Mouse (Mus musculus): Measurements from ENCODE around the gene Ppp2r5a. TPM values are rescaled to one million over a fixed set of nuclear protein-coding genes. Genes with fewer than 3 reads are reported as not detected.
A peak's percentile ranks its signal among the peaks of the same experiment; 100 is the strongest.

The Ppp2r5a gene
- polyA plus RNA-seq, 1 experiment: 44.7 TPM

GRCm38 (mm10) chr1:191352786-191353488 is 50.1 kb downstream of the Ppp2r5a start:
- Histone ChIP-seq H3K4me1 (ENCODE audit: control insufficient read depth, insufficient read depth, low read length) (no peaks in the 10 kb centered on the region), H3K27ac (ENCODE audit: insufficient read depth, low read length) (no peak overlapping the region), H3K4me3 (replicated peaks; ENCODE audit: insufficient read depth, low read depth, low read length) (no peak overlapping the region), H3K27me3 (ENCODE audit: control insufficient read depth, insufficient read depth, low read length) (no peaks in the 10 kb centered on the region)
- DNase-seq: peak; percentile 30 to 41
- WGBS: 53% methylated on average over 14 of the region's 14 CpGs
- TF ChIP-seq CTCF (IDR thresholded peaks at IDR 0.05; ENCODE audit: borderline replicate concordance, insufficient read depth, low read depth, low read length): peak; percentile 34; the same call in 1 of the 2 replicates
- no peak for TF ChIP-seq POLR2A (IDR thresholded peaks at IDR 0.05; ENCODE audit: borderline replicate concordance, insufficient read depth, low read length)

- no peak for TF ChIP-seq CTCF (IDR thresholded peaks at IDR 0.05; ENCODE audit: borderline replicate concordance, insufficient read depth, low read depth, low read length)
- H3K4me1 ChIP-seq (ENCODE audit: control insufficient read depth, insufficient read depth, low read length): no peaks in the 10 kb centered on the region
- H3K4me3 ChIP-seq (replicated peaks; ENCODE audit: insufficient read depth, low read depth, low read length): no peak overlapping the region
- no peaks in the 10 kb centered on the region for H3K27me3 ChIP-seq (ENCODE audit: control insufficient read depth, insufficient read depth, low read length)
- WGBS: 68% methylated on average over 5 of the region's 5 CpGs
- no peak for DNase-seq
- H3K27ac ChIP-seq (ENCODE audit: insufficient read depth, low read length): no peak overlapping the region
These were observed 52.7 kb downstream of the Ppp2r5a start for GRCm38 (mm10) chr1:191350355-191350754.

GRCm38 (mm10) chr1:191349486-191350037 is 53.5 kb downstream of the Ppp2r5a start:
- 31% methylated on average over 23 of the region's 23 CpGs for WGBS
- TF ChIP-seq CTCF (IDR thresholded peaks at IDR 0.05; ENCODE audit: borderline replicate concordance, insufficient read depth, low read depth, low read length): no peak
- TF ChIP-seq POLR2A (IDR thresholded peaks at IDR 0.05; ENCODE audit: borderline replicate concordance, insufficient read depth, low read length): no peak
- Histone ChIP-seq H3K4me1 (ENCODE audit: control insufficient read depth, insufficient read depth, low read length) (no peaks in the 10 kb centered on the region), H3K4me3 (replicated peaks; ENCODE audit: insufficient read depth, low read depth, low read length) (no peak overlapping the region), H3K27me3 (ENCODE audit: control insufficient read depth, insufficient read depth, low read length) (no peaks in the 10 kb centered on the region), H3K27ac (ENCODE audit: insufficient read depth, low read length) (no peak overlapping the region)
- DNase-seq: peak in 1 of 2 experiments; percentile 21

GRCm38 (mm10) chr1:191348996-191349395 is 54.1 kb downstream of the Ppp2r5a start:
- TF ChIP-seq POLR2A (IDR thresholded peaks at IDR 0.05; ENCODE audit: borderline replicate concordance, insufficient read depth, low read length) (no peak), CTCF (IDR thresholded peaks at IDR 0.05; ENCODE audit: borderline replicate concordance, insufficient read depth, low read depth, low read length) (no peak)
- DNase-seq: no peak
- no peaks in the 10 kb centered on the region for H3K4me1 ChIP-seq (ENCODE audit: control insufficient read depth, insufficient read depth, low read length)
- no peaks in the 10 kb centered on the region for H3K27me3 ChIP-seq (ENCODE audit: control insufficient read depth, insufficient read depth, low read length)
- H3K27ac ChIP-seq (ENCODE audit: insufficient read depth, low read length): no peak overlapping the region
- no peak overlapping the region for H3K4me3 ChIP-seq (replicated peaks; ENCODE audit: insufficient read depth, low read depth, low read length)
- WGBS: 51% methylated on average over 5 of the region's 5 CpGs

- Histone ChIP-seq H3K4me1 (ENCODE audit: control insufficient read depth, insufficient read depth, low read length) (no peaks in the 10 kb centered on the region), H3K4me3 (replicated peaks; ENCODE audit: insufficient read depth, low read depth, low read length) (no peak overlapping the region), H3K27me3 (ENCODE audit: control insufficient read depth, insufficient read depth, low read length) (no peaks in the 10 kb centered on the region), H3K27ac (ENCODE audit: insufficient read depth, low read length) (no peak overlapping the region)
- no peak for DNase-seq
- no peak for TF ChIP-seq CTCF (IDR thresholded peaks at IDR 0.05; ENCODE audit: borderline replicate concordance, insufficient read depth, low read depth, low read length)
- no peak for TF ChIP-seq POLR2A (IDR thresholded peaks at IDR 0.05; ENCODE audit: borderline replicate concordance, insufficient read depth, low read length)
- 88% methylated on average over 2 of the region's 2 CpGs for WGBS
These were observed 54.5 kb downstream of the Ppp2r5a start for GRCm38 (mm10) chr1:191348592-191348991.

- H3K27ac ChIP-seq (ENCODE audit: insufficient read depth, low read length): no peak overlapping the region
- no peaks in the 10 kb centered on the region for H3K4me1 ChIP-seq (ENCODE audit: control insufficient read depth, insufficient read depth, low read length)
- H3K27me3 ChIP-seq (ENCODE audit: control insufficient read depth, insufficient read depth, low read length): no peaks in the 10 kb centered on the region
- no peak overlapping the region for H3K4me3 ChIP-seq (replicated peaks; ENCODE audit: insufficient read depth, low read depth, low read length)
- TF ChIP-seq POLR2A (IDR thresholded peaks at IDR 0.05; ENCODE audit: borderline replicate concordance, insufficient read depth, low read length) (no peak), CTCF (IDR thresholded peaks at IDR 0.05; ENCODE audit: borderline replicate concordance, insufficient read depth, low read depth, low read length) (no peak)
- DNase-seq: no peak
- whole genome bisulfite sequencing: 97% methylated on average over 8 of the region's 8 CpGs
These were observed 55.5 kb downstream of the Ppp2r5a start for GRCm38 (mm10) chr1:191347602-191348001.

GRCm38 (mm10) chr1:191340530-191340929 is 62.5 kb downstream of the Ppp2r5a start:
- WGBS: 83% methylated on average over 4 of the region's 4 CpGs
- no peak for DNase-seq
- Histone ChIP-seq H3K27me3 (ENCODE audit: control insufficient read depth, insufficient read depth, low read length) (no peaks in the 10 kb centered on the region), H3K4me1 (ENCODE audit: control insufficient read depth, insufficient read depth, low read length) (no peaks in the 10 kb centered on the region), H3K4me3 (replicated peaks; ENCODE audit: insufficient read depth, low read depth, low read length) (no peak overlapping the region), H3K27ac (ENCODE audit: insufficient read depth, low read length) (no peak overlapping the region)
- TF ChIP-seq CTCF (IDR thresholded peaks at IDR 0.05; ENCODE audit: borderline replicate concordance, insufficient read depth, low read depth, low read length): no peak
- TF ChIP-seq POLR2A (IDR thresholded peaks at IDR 0.05; ENCODE audit: borderline replicate concordance, insufficient read depth, low read length): no peak

- TF ChIP-seq POLR2A (IDR thresholded peaks at IDR 0.05; ENCODE audit: borderline replicate concordance, insufficient read depth, low read length): no peak
- no peak for TF ChIP-seq CTCF (IDR thresholded peaks at IDR 0.05; ENCODE audit: borderline replicate concordance, insufficient read depth, low read depth, low read length)
- H3K27me3 ChIP-seq (ENCODE audit: control insufficient read depth, insufficient read depth, low read length): no peaks in the 10 kb centered on the region
- H3K4me1 ChIP-seq (ENCODE audit: control insufficient read depth, insufficient read depth, low read length): no peaks in the 10 kb centered on the region
- no peak for DNase-seq
- 82% methylated on average over 2 of the region's 2 CpGs for WGBS
- no peak overlapping the region for H3K4me3 ChIP-seq (replicated peaks; ENCODE audit: insufficient read depth, low read depth, low read length)
- H3K27ac ChIP-seq (ENCODE audit: insufficient read depth, low read length): no peak overlapping the region
These were observed 63.2 kb downstream of the Ppp2r5a start for GRCm38 (mm10) chr1:191339876-191340275.
